Mouse (Mus musculus): ENCODE results near the gene Chrm3.

Gene Chrm3

GRCm38 (mm10) chr13:9895045-9895625 lies 465.5 kb downstream of the Chrm3 start:
- DNase-seq (ENCODE audit: low spot score in 2 of 2), result no peak

GRCm38 (mm10) chr13:9891088-9891487 lies 469.6 kb downstream of the Chrm3 start:
- no peak for DNase-seq (ENCODE audit: low spot score in 2 of 2)

GRCm38 (mm10) chr13:9890460-9890859 lies 470.2 kb downstream of the Chrm3 start:
- no peak for DNase-seq (ENCODE audit: low spot score in 2 of 2)

- DNase-seq (ENCODE audit: low spot score in 2 of 2), result no peak
Observed at GRCm38 (mm10) chr13:9889954-9890353, 470.7 kb downstream of the Chrm3 start.

- DNase-seq (ENCODE audit: low spot score in 2 of 2), result no peak
Observed at GRCm38 (mm10) chr13:9888284-9888683, 472.4 kb downstream of the Chrm3 start.

- DNase-seq (ENCODE audit: low spot score in 2 of 2), result no peak
Observed at GRCm38 (mm10) chr13:9887261-9887660, 473.4 kb downstream of the Chrm3 start.

- DNase-seq (ENCODE audit: low spot score in 2 of 2), result no peak
Observed at GRCm38 (mm10) chr13:9886465-9887135, 474.0 kb downstream of the Chrm3 start.

GRCm38 (mm10) chr13:9882362-9883282 lies 478.0 kb downstream of the Chrm3 start:
- DNase-seq (ENCODE audit: low spot score in 2 of 2), result peak; percentile 22 to 42

- no peak for DNase-seq (ENCODE audit: low spot score in 2 of 2)
Observed at GRCm38 (mm10) chr13:9881930-9882329, 478.7 kb downstream of the Chrm3 start.

- DNase-seq (ENCODE audit: low spot score in 2 of 2), result no peak
Observed at GRCm38 (mm10) chr13:9880401-9880800, 480.2 kb downstream of the Chrm3 start.

GRCm38 (mm10) chr13:9878596-9879010 lies 482.0 kb downstream of the Chrm3 start:
- no peak for DNase-seq (ENCODE audit: low spot score in 2 of 2)

- DNase-seq (ENCODE audit: low spot score in 2 of 2), result no peak
Observed at GRCm38 (mm10) chr13:9873377-9873776, 487.3 kb downstream of the Chrm3 start.

- no peak for DNase-seq (ENCODE audit: low spot score in 2 of 2)
Observed at GRCm38 (mm10) chr13:9866161-9866560, 494.5 kb downstream of the Chrm3 start.

- no peak for DNase-seq (ENCODE audit: low spot score in 2 of 2)
Observed at GRCm38 (mm10) chr13:9847515-9847914, 513.1 kb downstream of the Chrm3 start.

- DNase-seq (ENCODE audit: low spot score in 2 of 2), result peak; percentile 24 to 37
Observed at GRCm38 (mm10) chr13:9846543-9847434, 513.9 kb downstream of the Chrm3 start.

GRCm38 (mm10) chr13:9834146-9834679 lies 526.4 kb downstream of the Chrm3 start:
- peak; percentile 17 to 27 for DNase-seq (ENCODE audit: low spot score in 2 of 2)

- DNase-seq (ENCODE audit: low spot score in 2 of 2), result no peak
Observed at GRCm38 (mm10) chr13:9826227-9826626, 534.4 kb downstream of the Chrm3 start.
